Mouse (Mus musculus) midbrain, postnatal 0 days (tissue): ENCODE measurements at regions not wholly inside any gene's neighbourhood (a gene's known extent, or its start where the extent isn't known, plus 50 kb on each side); places are given as distances from the start of the nearest gene placed in this dataset.

Source experiments
- ATAC-seq: fragments of 200-750 bp; cut with Nextera tagmentation; 2 replicates; pipeline ENCODE4 v1.8.0; 2017; ENCODE audit warnings: moderate number of reproducible peaks, mild to moderate bottlenecking, moderate TSS enrichment, moderate library complexity; ENCODE audit not compliant: low FRiP score
- DNase-seq: peaks from one replicate; pipeline ENCODE4 v3.0.0-alpha.2; 2015; ENCODE audit warnings: low spot score
- H3K27ac ChIP-seq: fragments of 300-500 bp; sonication (generic); 2 replicates; pipeline ENCODE4 v1.5.1; 2014; ENCODE audit warnings: low read depth, mild to moderate bottlenecking, low read length, mixed read lengths
- H3K27me3 ChIP-seq: fragments of 300-500 bp; sonication (generic); 2 replicates; pipeline ENCODE4 v1.6.1; 2014; ENCODE audit warnings: low read length, control low read depth, mixed read lengths; ENCODE audit not compliant: insufficient read depth
- H3K36me3 ChIP-seq: fragments of 300-500 bp; sonication (generic); 2 replicates; pipeline ENCODE4 v1.6.1; 2014; ENCODE audit warnings: low read length, control low read depth, mixed read lengths; ENCODE audit not compliant: insufficient read depth
- H3K4me1 ChIP-seq: fragments of 300-500 bp; sonication (generic); 2 replicates; pipeline ENCODE4 v1.6.1; 2014; ENCODE audit warnings: mild to moderate bottlenecking, control low read depth, antibody characterized with exemption, low read length, mixed read lengths; ENCODE audit not compliant: insufficient read depth
- H3K4me2 ChIP-seq: fragments of 300-500 bp; sonication (generic); 2 replicates; pipeline ENCODE4 v1.6.1; 2014; ENCODE audit warnings: low read depth, mild to moderate bottlenecking, low read length, mixed read lengths; ENCODE audit not compliant: poor library complexity, severe bottlenecking
- H3K4me3 ChIP-seq: fragments of 300-500 bp; sonication (generic); 2 replicates; pipeline ENCODE4 v1.5.1; 2014; ENCODE audit warnings: low read depth, mild to moderate bottlenecking, low read length, moderate library complexity
- H3K9ac ChIP-seq: fragments of 300-500 bp; sonication (generic); replicated peaks from 2 replicates; pipeline ENCODE4 v1.6.1; 2014; ENCODE audit warnings: mild to moderate bottlenecking, low read length, moderate library complexity, mixed read lengths; ENCODE audit not compliant: poor library complexity, severe bottlenecking
- H3K9me3 ChIP-seq: fragments of 300-500 bp; sonication (generic); 2 replicates; pipeline ENCODE4 v1.6.1; 2016; ENCODE audit warnings: low read length, control low read depth
- CTCF ChIP-seq: IDR thresholded peaks from 2 replicates; pipeline ENCODE4 v1.5.1; 2016; ENCODE audit warnings: antibody characterized with exemption, mild to moderate bottlenecking
- WGBS: fragments of 180-500 bp; shearing (Covaris S2); extraction: QIAGEN DNeasy Blood & Tissue Kit; methylation state at CpG from one replicate; pipeline ENCODE4 v1.1.7; 2014; 5-methylcytosine and 5-hydroxymethylcytosine counted together

DNA sequence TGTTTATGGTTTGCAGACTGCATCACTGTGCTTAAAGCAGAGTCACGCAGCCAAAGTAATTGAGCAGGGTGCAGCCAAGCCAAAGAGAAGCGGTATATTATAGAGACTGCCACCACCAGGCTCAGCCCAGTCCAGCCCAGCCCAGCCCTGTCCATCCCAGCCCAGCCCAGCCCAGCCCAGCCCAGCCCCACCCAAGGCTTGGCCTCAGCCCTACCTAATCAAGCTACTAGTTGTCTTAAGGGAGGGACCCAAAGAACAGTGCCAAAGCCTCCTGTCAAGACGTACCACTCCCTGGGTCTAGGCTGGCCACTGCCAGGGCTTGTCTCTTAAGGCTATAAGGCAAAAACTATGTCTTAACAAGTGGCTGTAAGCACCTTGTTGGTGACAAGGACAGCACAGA is 166.9 kb upstream of the Klf3 start:
- H3K4me2 ChIP-seq, result no peak overlapping the region
- H3K9me3 ChIP-seq, result no peaks in the 10 kb centered on the region
- DNase-seq (no peak), ATAC-seq (no peak)
- H3K36me3 ChIP-seq, result no peaks in the 10 kb centered on the region
- H3K27me3 ChIP-seq, result no peaks in the 10 kb centered on the region
- no peak overlapping the region for H3K4me3 ChIP-seq
- TF ChIP-seq CTCF, result no peak
- no peaks in the 10 kb centered on the region for H3K4me1 ChIP-seq
- H3K9ac ChIP-seq, result no peak overlapping the region
- no peak overlapping the region for H3K27ac ChIP-seq
- WGBS, result 95% methylated on average over 3 of the region's 3 CpGs

DNA sequence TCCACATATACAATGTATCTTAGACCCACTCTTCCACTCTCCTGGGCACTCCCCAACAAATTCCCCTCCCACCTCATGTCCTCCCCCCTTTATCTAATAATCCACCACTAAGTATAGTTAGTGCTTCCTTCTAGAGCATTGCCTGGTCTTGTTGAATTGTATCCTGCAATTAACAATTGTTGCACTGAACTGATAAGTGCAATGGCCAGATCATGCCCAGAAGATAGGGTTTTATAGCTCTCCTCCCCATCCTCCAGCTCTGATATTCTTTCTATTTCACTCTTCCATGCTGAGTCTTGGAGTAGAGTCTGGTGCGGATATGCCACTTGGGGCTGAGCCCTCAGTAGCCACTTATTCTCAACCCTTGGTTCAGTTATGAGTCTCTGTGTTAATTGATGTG is 159.6 kb upstream of the Klf3 start:
- 0 out of 2 replicates have a peak, but pooled peaks cover 6% of the 10 kb centered on the region for H3K4me1 ChIP-seq
- 0 out of 2 replicates have a peak, but pooled peaks cover 3% of the 10 kb centered on the region for H3K9me3 ChIP-seq
- H3K36me3 ChIP-seq, result no peaks in the 10 kb centered on the region
- no peak for ATAC-seq
- H3K9ac ChIP-seq, result no peak overlapping the region
- H3K4me3 ChIP-seq, result no peak overlapping the region
- WGBS, result 100% methylated on average over 1 of the region's 1 CpGs
- DNase-seq, result no peak
- H3K27me3 ChIP-seq, result no peaks in the 10 kb centered on the region
- no peak for TF ChIP-seq CTCF
- no peak overlapping the region for H3K27ac ChIP-seq
- H3K4me2 ChIP-seq, result no peak overlapping the region

DNA sequence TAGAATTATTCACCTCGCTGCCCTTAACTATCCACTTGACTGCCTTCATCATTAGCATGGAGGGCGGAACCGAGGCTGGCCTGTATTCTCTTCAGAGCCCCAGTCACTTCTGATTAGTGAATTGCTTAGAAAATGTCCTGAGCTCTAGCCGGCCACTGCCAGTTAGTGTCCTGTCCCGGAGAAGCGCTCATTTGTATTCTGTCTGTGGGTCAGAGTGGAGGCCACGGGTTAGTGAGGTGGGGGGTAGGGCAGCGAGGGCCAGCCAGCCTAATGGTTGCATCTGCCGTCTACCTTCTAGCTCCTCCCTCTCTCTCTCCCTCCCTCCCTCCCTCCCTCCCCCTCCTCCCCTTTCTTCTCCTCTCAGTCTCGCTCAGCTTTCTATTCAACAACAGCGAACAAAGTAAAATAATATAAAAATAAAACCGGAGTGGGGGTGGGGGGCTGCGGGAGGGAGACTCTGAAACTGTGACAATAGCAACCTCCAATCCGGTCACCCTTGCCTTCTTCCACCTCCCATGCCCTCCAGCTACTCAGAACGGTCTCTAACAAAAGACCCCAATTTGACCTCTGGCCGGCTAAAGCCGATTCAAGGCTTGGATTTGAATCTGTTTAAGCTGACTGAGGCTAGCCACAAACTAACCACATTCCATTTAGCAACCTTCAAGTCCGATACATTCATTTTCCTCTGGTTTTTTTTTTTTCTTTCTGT is 155.6 kb upstream of the Klf3 start:
- ATAC-seq (peak; percentile 82), DNase-seq (peak; percentile 57)
- H3K4me1 ChIP-seq, result 0 out of 2 replicates have a peak, but pooled peaks cover 6% of the 10 kb centered on the region
- 0 out of 2 replicates have a peak, but pooled peaks cover 3% of the 10 kb centered on the region for H3K9me3 ChIP-seq
- peak overlapping the region; percentile 29 for H3K4me3 ChIP-seq
- H3K27me3 ChIP-seq, result no peaks in the 10 kb centered on the region
- peak overlapping the region; percentile 26; the same call in 1 of the 2 replicates for H3K9ac ChIP-seq
- 3% methylated on average over 18 of the region's 18 CpGs for WGBS
- no peak for TF ChIP-seq CTCF
- H3K4me2 ChIP-seq, result peak overlapping the region; percentile 59
- no peaks in the 10 kb centered on the region for H3K36me3 ChIP-seq
- H3K27ac ChIP-seq, result peak overlapping the region; percentile 14; the same call in 1 of the 2 replicates

DNA sequence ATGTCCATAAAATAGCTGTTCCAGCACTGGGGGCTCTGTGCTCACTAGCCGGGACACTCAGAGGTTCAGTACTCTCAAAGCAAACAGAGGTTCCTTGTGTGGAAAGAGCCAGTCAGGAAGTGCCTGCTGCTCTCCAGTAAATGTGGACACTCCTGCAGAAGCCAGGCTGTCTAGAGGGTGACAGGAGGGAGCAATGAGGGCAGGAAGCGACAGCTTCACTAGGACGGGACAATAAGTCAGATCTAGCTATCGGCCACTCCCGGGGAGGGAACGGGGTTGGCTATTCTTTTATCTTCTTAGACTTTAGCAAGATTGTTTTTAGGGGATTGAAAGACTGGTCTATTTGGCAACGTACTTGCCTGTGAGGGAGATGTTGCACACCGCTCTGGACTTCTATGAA is 154.7 kb upstream of the Klf3 start:
- Histone ChIP-seq H3K4me3 (no peak overlapping the region), H3K27ac (no peak overlapping the region), H3K27me3 (no peaks in the 10 kb centered on the region), H3K9me3 (0 out of 2 replicates have a peak, but pooled peaks cover 3% of the 10 kb centered on the region), H3K9ac (no peak overlapping the region), H3K36me3 (no peaks in the 10 kb centered on the region), H3K4me2 (no peak overlapping the region), H3K4me1 (0 out of 2 replicates have a peak, but pooled peaks cover 6% of the 10 kb centered on the region)
- peak; percentile 37 for DNase-seq
- ATAC-seq, result 0 out of 2 replicates have a peak, but pooled peaks have one; percentile 42
- TF ChIP-seq CTCF, result no peak
- 14% methylated on average over 8 of the region's 8 CpGs for WGBS

DNA sequence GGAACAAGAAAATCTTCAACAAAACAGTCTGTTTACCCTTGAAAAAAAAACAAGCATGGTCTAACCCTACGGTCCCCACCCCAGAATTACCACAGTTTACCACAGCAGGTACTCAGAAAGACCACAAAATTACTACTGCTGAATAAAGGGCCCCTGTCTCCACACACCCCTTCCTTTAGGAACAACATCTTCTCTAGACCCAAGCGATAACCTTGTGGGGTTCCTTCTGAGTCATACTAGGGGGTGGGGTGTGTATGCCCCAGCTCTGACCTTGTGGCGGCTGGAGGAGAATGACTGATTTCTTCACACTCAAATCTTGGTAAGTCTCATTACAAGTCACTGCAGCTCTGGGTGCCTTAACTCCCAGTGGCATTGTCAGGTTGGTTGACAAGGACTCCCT is 151.8 kb upstream of the Klf3 start:
- H3K36me3 ChIP-seq, result no peaks in the 10 kb centered on the region

DNA sequence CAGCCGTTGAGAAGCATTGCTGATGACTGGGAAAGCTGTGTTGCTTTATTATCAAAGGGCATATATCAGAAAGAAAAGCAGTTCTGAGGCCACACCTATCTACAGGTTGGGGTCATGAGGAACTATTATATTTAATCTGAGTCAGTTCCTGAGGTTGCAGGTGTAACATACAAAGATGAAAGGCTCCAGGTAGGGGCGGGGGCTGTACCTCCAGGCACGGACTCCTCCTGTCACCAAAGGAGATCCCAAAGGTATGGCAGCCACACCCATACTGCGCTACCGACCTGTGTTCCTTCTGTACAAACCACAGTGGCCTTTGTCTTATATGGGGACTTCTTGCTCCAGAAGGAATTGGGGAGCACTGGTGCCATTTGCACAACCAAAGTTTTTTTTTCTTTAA is 149.4 kb upstream of the Klf3 start:
- DNase-seq (no peak), ATAC-seq (no peak)
- TF ChIP-seq CTCF, result no peak
- Histone ChIP-seq H3K9me3 (no peaks in the 10 kb centered on the region), H3K4me2 (no peak overlapping the region), H3K4me3 (no peak overlapping the region), H3K4me1 (no peaks in the 10 kb centered on the region), H3K27ac (no peak overlapping the region), H3K27me3 (no peaks in the 10 kb centered on the region), H3K36me3 (no peaks in the 10 kb centered on the region), H3K9ac (no peak overlapping the region)
- 95% methylated on average over 5 of the region's 5 CpGs for WGBS

More for the DNA sequence above, 151.8 kb upstream of the Klf3 start:
- no peak overlapping the region for H3K9ac ChIP-seq
- H3K4me1 ChIP-seq, result 0 out of 2 replicates have a peak, but pooled peaks cover 6% of the 10 kb centered on the region
- no peak overlapping the region for H3K27ac ChIP-seq
- H3K4me3 ChIP-seq, result no peak overlapping the region
- H3K4me2 ChIP-seq, result no peak overlapping the region
- no peak for TF ChIP-seq CTCF
- H3K27me3 ChIP-seq, result no peaks in the 10 kb centered on the region
- no peaks in the 10 kb centered on the region for H3K9me3 ChIP-seq
- DNase-seq (no peak), ATAC-seq (no peak)
- 90% methylated on average over 3 of the region's 3 CpGs for WGBS
